Mouse (Mus musculus): ENCODE measurements around the gene Josd2.

Gene Josd2

GRCm38 (mm10) chr7:44472558-44472885 is 4.7 kb downstream of the Josd2 start:
- DNase-seq (ENCODE audit: low spot score in 2 of 2): no peak

GRCm38 (mm10) chr7:44472961-44473646 is 5.3 kb downstream of the Josd2 start:
- no peak for DNase-seq (ENCODE audit: low spot score in 2 of 2)

- no peak for DNase-seq (ENCODE audit: low spot score in 2 of 2)
Measured at GRCm38 (mm10) chr7:44474419-44474818, 6.6 kb downstream of the Josd2 start.

GRCm38 (mm10) chr7:44475046-44475614 is 7.3 kb downstream of the Josd2 start:
- DNase-seq (ENCODE audit: low spot score in 2 of 2): no peak

- DNase-seq (ENCODE audit: low spot score in 2 of 2): no peak
Measured at GRCm38 (mm10) chr7:44482836-44483435, 15.2 kb downstream of the Josd2 start.

GRCm38 (mm10) chr7:44484109-44484508 is 16.3 kb downstream of the Josd2 start:
- no peak for DNase-seq (ENCODE audit: low spot score in 2 of 2)

- DNase-seq (ENCODE audit: low spot score in 2 of 2): peak; percentile 58 to 64
Measured at GRCm38 (mm10) chr7:44484841-44485571, 17.2 kb downstream of the Josd2 start.

GRCm38 (mm10) chr7:44485572-44486195 is 17.9 kb downstream of the Josd2 start:
- no peak for DNase-seq (ENCODE audit: low spot score in 2 of 2)

GRCm38 (mm10) chr7:44486927-44487575 is 19.3 kb downstream of the Josd2 start:
- DNase-seq (ENCODE audit: low spot score in 2 of 2): no peak

GRCm38 (mm10) chr7:44487936-44488335 is 20.2 kb downstream of the Josd2 start:
- no peak for DNase-seq (ENCODE audit: low spot score in 2 of 2)

GRCm38 (mm10) chr7:44488545-44488944 is 20.8 kb downstream of the Josd2 start:
- DNase-seq (ENCODE audit: low spot score in 2 of 2): no peak

- no peak for DNase-seq (ENCODE audit: low spot score in 2 of 2)
Measured at GRCm38 (mm10) chr7:44490281-44490680, 22.5 kb downstream of the Josd2 start.

GRCm38 (mm10) chr7:44491391-44491790 is 23.6 kb downstream of the Josd2 start:
- DNase-seq (ENCODE audit: low spot score in 2 of 2): no peak

- no peak for DNase-seq (ENCODE audit: low spot score in 2 of 2)
Measured at GRCm38 (mm10) chr7:44492166-44492826, 24.5 kb downstream of the Josd2 start.

- no peak for DNase-seq (ENCODE audit: low spot score in 2 of 2)
Measured at GRCm38 (mm10) chr7:44494681-44495080, 26.9 kb downstream of the Josd2 start.

- DNase-seq (ENCODE audit: low spot score in 2 of 2): no peak
Measured at GRCm38 (mm10) chr7:44495086-44495485, 27.3 kb downstream of the Josd2 start.

GRCm38 (mm10) chr7:44495992-44496770 is 28.4 kb downstream of the Josd2 start, which contains the start of the genes Emc10 and Fam71e1:
Gene Emc10, minus strand, starts transcription at chr7:44496529.
Gene Fam71e1, plus strand, starts transcription at chr7:44496581.
- peak; percentile 95 to 97 for DNase-seq (ENCODE audit: low spot score in 2 of 2)

- no peak for DNase-seq (ENCODE audit: low spot score in 2 of 2)
Measured at GRCm38 (mm10) chr7:44496771-44497109, 29.0 kb downstream of the Josd2 start.

- DNase-seq (ENCODE audit: low spot score in 2 of 2): no peak
Measured at GRCm38 (mm10) chr7:44497361-44498055, 29.7 kb downstream of the Josd2 start.

GRCm38 (mm10) chr7:44498922-44499321 is 31.1 kb downstream of the Josd2 start:
- no peak for DNase-seq (ENCODE audit: low spot score in 2 of 2)

Measured in urinary bladder, postnatal 36 days (tissue).